Comparison of ENCODE assay signal across 8 mouse cellular contexts in the genomic region with DNA sequence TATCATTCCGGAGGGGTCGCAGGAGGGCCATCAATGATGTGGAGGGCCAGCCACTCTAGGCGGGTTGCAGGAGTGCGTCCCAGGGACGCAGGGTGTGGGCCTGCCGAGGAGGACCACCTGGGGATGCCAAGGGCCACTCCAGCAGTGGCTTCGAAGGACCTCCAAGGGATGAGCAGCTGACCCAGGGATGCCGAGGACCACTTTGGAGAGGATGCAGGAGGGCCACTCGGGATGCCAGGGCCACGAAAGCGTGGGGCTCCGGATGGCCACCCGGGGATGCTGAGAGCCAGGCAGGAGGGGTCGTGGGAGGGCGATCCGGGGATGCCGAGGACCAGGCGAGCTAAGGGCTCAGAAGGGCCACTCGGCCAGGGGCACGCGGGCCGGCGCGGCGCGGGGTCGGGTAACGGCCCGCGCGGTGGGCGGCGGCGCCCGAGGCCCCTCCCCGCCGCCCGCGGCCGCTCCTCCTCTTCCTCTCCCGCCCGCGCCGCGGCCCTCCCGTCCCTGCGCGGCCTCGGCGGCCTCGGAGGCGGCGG. TPM values are rescaled to one million over a fixed set of nuclear protein-coding genes. Genes with fewer than 3 reads are reported as not detected.
A peak's percentile ranks its signal among the peaks of the same experiment; 100 is the strongest.
DNase-seq lines count a peak whose midpoint lies in the region; ATAC-seq and TF ChIP-seq lines count a peak whose summit lies in the region.

A gene (plus strand): TSS at position 530 of the 533 bp plus-strand sequence.

- H3K36me3 ChIP-seq in ES-Bruce4 (ENCODE audit: control insufficient read depth, insufficient read depth, low read length, poor library complexity, severe bottlenecking): no peaks in the 10 kb centered on the region
- peaks cover under 1% of the 10 kb centered on the region; the same call in 1 of the 2 replicates for H3K36me3 ChIP-seq in embryonic facial prominence, embryonic 15.5 days
- peaks cover 2% of the 10 kb centered on the region; the same call in 1 of the 2 replicates for H3K36me3 ChIP-seq in heart, embryonic 12.5 days
- no peaks in the 10 kb centered on the region for H3K36me3 ChIP-seq in kidney, postnatal 0 days (ENCODE audit: insufficient read depth, low read length)
- no peaks in the 10 kb centered on the region for H3K36me3 ChIP-seq in liver, embryonic 16.5 days (ENCODE audit: control insufficient read depth, insufficient read depth)
- no peaks in the 10 kb centered on the region for H3K36me3 ChIP-seq in neural tube, embryonic 12.5 days

- peaks cover 3% of the 10 kb centered on the region for H3K4me1 ChIP-seq in ES-Bruce4 (ENCODE audit: control insufficient read depth, insufficient read depth, low read length)
- peaks cover 43% of the 10 kb centered on the region for H3K4me1 ChIP-seq in embryonic facial prominence, embryonic 15.5 days
- peaks cover 42% of the 10 kb centered on the region for H3K4me1 ChIP-seq in heart, embryonic 12.5 days (replicated peaks)
- peaks cover 22% of the 10 kb centered on the region for H3K4me1 ChIP-seq in kidney, postnatal 0 days (replicated peaks; ENCODE audit: insufficient read depth, low read length)
- peaks cover 32% of the 10 kb centered on the region for H3K4me1 ChIP-seq in liver, embryonic 16.5 days (ENCODE audit: control insufficient read depth, low read depth, low read length)
- H3K4me1 ChIP-seq in neural tube, embryonic 12.5 days: peaks cover 36% of the 10 kb centered on the region

- no peak for TF ChIP-seq EP300 in ES-Bruce4 (IDR thresholded peaks at IDR 0.05; ENCODE audit: insufficient read depth, low read depth, low read length)

- peak; percentile 67 to 84 for DNase-seq in adrenal gland, postnatal 36 days
- DNase-seq in kidney, postnatal 0 days (ENCODE audit: low spot score): peak; percentile 74
- no peak for DNase-seq in c-Kit-positive CD71-positive TER-119-positive erythroid progenitor cells, embryonic 14.5 days (ENCODE audit: low spot score)

- peak within 1 kb of the TSS; percentile 82 for H3K4me3 ChIP-seq in ES-Bruce4 (ENCODE audit: low read depth, low read length)
- H3K4me3 ChIP-seq in embryonic facial prominence, embryonic 15.5 days (replicated peaks): peak within 1 kb of the TSS; percentile 98
- H3K4me3 ChIP-seq in heart, embryonic 12.5 days: peak within 1 kb of the TSS; percentile 100
- peak within 1 kb of the TSS; percentile 76 for H3K4me3 ChIP-seq in kidney, postnatal 0 days (replicated peaks; ENCODE audit: low read depth, low read length)
- peak within 1 kb of the TSS; percentile 92 for H3K4me3 ChIP-seq in liver, embryonic 16.5 days (ENCODE audit: low read depth, low read length)
- peak within 1 kb of the TSS; percentile 98 for H3K4me3 ChIP-seq in neural tube, embryonic 12.5 days

- H3K9ac ChIP-seq in ES-Bruce4 (ENCODE audit: low read depth, poor library complexity, severe bottlenecking): peak within 1 kb of the TSS; percentile 97
- H3K9ac ChIP-seq in embryonic facial prominence, embryonic 15.5 days: peak within 1 kb of the TSS; percentile 93
- peak within 1 kb of the TSS; percentile 100 for H3K9ac ChIP-seq in heart, embryonic 12.5 days
- peak within 1 kb of the TSS; percentile 99 for H3K9ac ChIP-seq in kidney, postnatal 0 days (ENCODE audit: low read depth, low read length)
- peak within 1 kb of the TSS; percentile 90 for H3K9ac ChIP-seq in liver, embryonic 16.5 days (ENCODE audit: low read depth, low read length)
- H3K9ac ChIP-seq in neural tube, embryonic 12.5 days: peak within 1 kb of the TSS; percentile 97

- H3K27ac ChIP-seq in ES-Bruce4 (ENCODE audit: insufficient read depth, low read length): no peak within 1 kb of the TSS; the same call in 1 of the 2 replicates
- H3K27ac ChIP-seq in embryonic facial prominence, embryonic 15.5 days (replicated peaks): peak within 1 kb of the TSS; percentile 82
- H3K27ac ChIP-seq in heart, embryonic 12.5 days (ENCODE audit: poor library complexity, severe bottlenecking): peak within 1 kb of the TSS; percentile 86
- H3K27ac ChIP-seq in kidney, postnatal 0 days: peak within 1 kb of the TSS; percentile 78
- H3K27ac ChIP-seq in liver, embryonic 16.5 days (ENCODE audit: low read length): peak within 1 kb of the TSS; percentile 78
- H3K27ac ChIP-seq in neural tube, embryonic 12.5 days: peak within 1 kb of the TSS; percentile 37; the same call in 1 of the 2 replicates

- WGBS in embryonic facial prominence, embryonic 15.5 days: 2% methylated on average over 20 of the region's 53 CpGs
- WGBS in heart, embryonic 12.5 days: 5% methylated on average over 20 of the region's 53 CpGs
- 3% methylated on average over 21 of the region's 53 CpGs for WGBS in kidney, postnatal 0 days
- 12% methylated on average over 15 of the region's 53 CpGs for WGBS in liver, embryonic 16.5 days (ENCODE audit: insufficient replicate concordance)
- WGBS in neural tube, embryonic 12.5 days: 2% methylated on average over 17 of the region's 53 CpGs

- TF ChIP-seq CTCF in ES-Bruce4 (IDR thresholded peaks at IDR 0.05; ENCODE audit: low read depth, low read length): no peak
- TF ChIP-seq CTCF in kidney, postnatal 0 days (IDR thresholded peaks at IDR 0.05; ENCODE audit: low read depth): no peak

- no peak for TF ChIP-seq POLR2A in ES-Bruce4 (IDR thresholded peaks at IDR 0.05; ENCODE audit: insufficient read depth, low read length)

- ATAC-seq in embryonic facial prominence, embryonic 15.5 days (ENCODE audit: insufficient number of reproducible peaks, low FRiP score, low TSS enrichment, low read depth): peak; percentile 78
- ATAC-seq in heart, embryonic 12.5 days (ENCODE audit: insufficient number of reproducible peaks, low FRiP score): peak; percentile 78
- peak; percentile 38 for ATAC-seq in kidney, postnatal 0 days (replicated peaks; ENCODE audit: low FRiP score, low read depth)
- peak; percentile 82 for ATAC-seq in liver, embryonic 16.5 days (ENCODE audit: low read depth)
- peak; percentile 63 for ATAC-seq in neural tube, embryonic 12.5 days (ENCODE audit: low FRiP score, low read depth)

- H3K4me2 ChIP-seq in embryonic facial prominence, embryonic 15.5 days (replicated peaks): peak within 1 kb of the TSS; percentile 87
- H3K4me2 ChIP-seq in heart, embryonic 12.5 days: peak within 1 kb of the TSS; percentile 86
- peak within 1 kb of the TSS; percentile 94 for H3K4me2 ChIP-seq in kidney, postnatal 0 days (ENCODE audit: low read length)
- peak within 1 kb of the TSS; percentile 95 for H3K4me2 ChIP-seq in liver, embryonic 16.5 days (ENCODE audit: low read depth, low read length)
- peak within 1 kb of the TSS; percentile 96 for H3K4me2 ChIP-seq in neural tube, embryonic 12.5 days (replicated peaks)

- H3K9me3 ChIP-seq in ES-Bruce4 (replicated peaks; ENCODE audit: control insufficient read depth, insufficient read depth, low read length, poor library complexity, severe bottlenecking): no peaks in the 10 kb centered on the region
- H3K9me3 ChIP-seq in embryonic facial prominence, embryonic 15.5 days (replicated peaks): no peaks in the 10 kb centered on the region
- no peaks in the 10 kb centered on the region for H3K9me3 ChIP-seq in heart, embryonic 12.5 days (replicated peaks)
- H3K9me3 ChIP-seq in kidney, postnatal 0 days (replicated peaks; ENCODE audit: low read length): no peaks in the 10 kb centered on the region
- H3K9me3 ChIP-seq in liver, embryonic 16.5 days (replicated peaks; ENCODE audit: control insufficient read depth, low read length): no peaks in the 10 kb centered on the region
- H3K9me3 ChIP-seq in neural tube, embryonic 12.5 days: no peaks in the 10 kb centered on the region

- H3K27me3 ChIP-seq in ES-Bruce4 (ENCODE audit: control insufficient read depth, insufficient read depth, low read length, poor library complexity, severe bottlenecking): no peaks in the 10 kb centered on the region
- no peaks in the 10 kb centered on the region for H3K27me3 ChIP-seq in embryonic facial prominence, embryonic 15.5 days
- H3K27me3 ChIP-seq in heart, embryonic 12.5 days (replicated peaks): no peaks in the 10 kb centered on the region
- no peaks in the 10 kb centered on the region for H3K27me3 ChIP-seq in kidney, postnatal 0 days (ENCODE audit: insufficient read depth, low read length)
- H3K27me3 ChIP-seq in liver, embryonic 16.5 days (ENCODE audit: control insufficient read depth, insufficient read depth, low read depth, low read length): no peaks in the 10 kb centered on the region; the same call in none of the 2 replicates
- no peaks in the 10 kb centered on the region for H3K27me3 ChIP-seq in neural tube, embryonic 12.5 days (replicated peaks)

RNA-seq across cellular contexts. Expression of the gene that starts here (rescaled TPM):
- polyA plus RNA-seq in ES-Bruce4 (2011; ENCODE audit: insufficient read depth, insufficient read length, low read depth, missing spikeins): 100 and 108 TPM in 2 replicates
- 10 to 100 TPM; 76.8 to 99.8 TPM for total RNA-seq in adrenal gland, postnatal 36 days (2021)
- 14.7 and 15.6 TPM in 2 replicates for polyA plus RNA-seq in embryonic facial prominence, embryonic 15.5 days (2015; fragmentation: Nextera tagmentation; extraction: Ambion mirVana)
- 11.3 and 11.4 TPM in 2 replicates for polyA plus RNA-seq in heart, embryonic 12.5 days (2016; fragmentation: Nextera tagmentation; extraction: Ambion mirVana)
- polyA plus RNA-seq in kidney, postnatal 0 days (2015; fragmentation: Nextera tagmentation; extraction: Ambion mirVana): 11.5 and 13.2 TPM in 2 replicates
- 3.4 and 3.5 TPM in 2 replicates for polyA plus RNA-seq in liver, embryonic 16.5 days (2015; fragmentation: Nextera tagmentation; extraction: Ambion mirVana)
- polyA plus RNA-seq in neural tube, embryonic 12.5 days (2016; fragmentation: Nextera tagmentation; extraction: Ambion mirVana): 15.8 and 19.6 TPM in 2 replicates
